Mouse (Mus musculus): ENCODE measurements around the gene Dcst1.

The Dcst1 gene

DNA sequence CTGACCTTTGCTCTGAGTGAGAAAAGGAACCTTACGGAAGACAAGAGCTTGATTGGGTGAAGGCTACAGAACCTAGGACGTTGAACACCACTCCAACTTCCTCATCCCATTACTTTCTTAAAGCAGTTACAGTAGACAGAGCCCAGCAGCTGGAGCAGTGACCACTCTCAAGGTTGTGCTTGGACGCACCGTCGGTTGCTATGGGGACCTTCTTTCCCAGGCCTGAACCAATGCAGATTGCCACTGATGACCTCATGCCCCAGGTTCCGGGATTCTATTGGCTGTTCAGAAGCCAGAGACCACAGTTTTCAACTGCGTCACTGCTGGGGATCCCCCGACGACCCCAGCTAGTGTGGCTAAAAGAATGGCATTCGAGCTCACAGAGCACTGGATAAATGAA lies 34.1 kb downstream of the Dcst1 start:
- no peak for DNase-seq

- no peak for DNase-seq
Measured at GRCm38 (mm10) chr3:89330346-89330745, 34.7 kb downstream of the Dcst1 start.

GRCm38 (mm10) chr3:89328623-89329022 lies 36.4 kb downstream of the Dcst1 start:
- DNase-seq = no peak

GRCm38 (mm10) chr3:89327371-89327870 lies 37.6 kb downstream of the Dcst1 start:
- no peak for DNase-seq

DNA sequence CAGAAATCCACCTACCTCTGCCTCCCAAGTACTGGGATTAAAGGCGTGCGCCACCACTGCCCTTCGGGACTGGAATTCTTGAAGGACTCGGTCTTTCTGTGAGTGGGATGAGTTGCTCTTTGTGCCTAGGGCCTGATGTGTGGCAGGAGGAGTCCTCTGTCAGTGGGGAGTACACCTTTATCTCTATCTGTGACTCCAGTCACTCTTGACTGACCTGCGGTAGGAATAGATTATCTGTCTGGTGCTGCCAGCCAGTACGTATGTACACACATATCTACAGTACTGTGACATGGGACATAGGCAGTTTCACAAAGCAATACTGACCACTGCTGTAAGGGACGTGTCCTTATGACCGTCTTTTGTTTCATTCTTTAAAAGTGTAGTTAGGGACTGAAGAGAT lies 39.2 kb downstream of the Dcst1 start:
- no peak for DNase-seq

- no peak for DNase-seq
Measured at GRCm38 (mm10) chr3:89322514-89323165, 42.4 kb downstream of the Dcst1 start, which contains the start of gene Efna3. Efna3 (minus strand) TSS chr3:89322965.

DNA sequence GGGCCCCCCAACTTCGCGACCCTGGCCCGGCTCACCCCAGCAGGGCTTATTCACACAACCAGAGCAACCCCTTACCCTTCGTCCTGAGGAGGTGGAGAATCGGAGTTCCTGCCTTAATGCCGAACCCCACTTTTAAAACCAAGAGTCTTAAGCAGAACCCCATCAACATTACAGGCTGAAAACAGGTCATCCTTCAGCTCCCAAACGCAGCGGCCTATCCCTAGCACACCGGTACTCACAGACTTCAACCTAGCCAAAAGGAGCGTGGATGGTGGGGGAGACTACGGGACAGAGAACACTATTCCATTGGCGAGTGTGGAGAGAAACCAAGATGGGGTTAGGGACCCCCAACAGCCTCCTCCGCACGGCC lies 42.9 kb downstream of the Dcst1 start:
- no peak for DNase-seq

DNA sequence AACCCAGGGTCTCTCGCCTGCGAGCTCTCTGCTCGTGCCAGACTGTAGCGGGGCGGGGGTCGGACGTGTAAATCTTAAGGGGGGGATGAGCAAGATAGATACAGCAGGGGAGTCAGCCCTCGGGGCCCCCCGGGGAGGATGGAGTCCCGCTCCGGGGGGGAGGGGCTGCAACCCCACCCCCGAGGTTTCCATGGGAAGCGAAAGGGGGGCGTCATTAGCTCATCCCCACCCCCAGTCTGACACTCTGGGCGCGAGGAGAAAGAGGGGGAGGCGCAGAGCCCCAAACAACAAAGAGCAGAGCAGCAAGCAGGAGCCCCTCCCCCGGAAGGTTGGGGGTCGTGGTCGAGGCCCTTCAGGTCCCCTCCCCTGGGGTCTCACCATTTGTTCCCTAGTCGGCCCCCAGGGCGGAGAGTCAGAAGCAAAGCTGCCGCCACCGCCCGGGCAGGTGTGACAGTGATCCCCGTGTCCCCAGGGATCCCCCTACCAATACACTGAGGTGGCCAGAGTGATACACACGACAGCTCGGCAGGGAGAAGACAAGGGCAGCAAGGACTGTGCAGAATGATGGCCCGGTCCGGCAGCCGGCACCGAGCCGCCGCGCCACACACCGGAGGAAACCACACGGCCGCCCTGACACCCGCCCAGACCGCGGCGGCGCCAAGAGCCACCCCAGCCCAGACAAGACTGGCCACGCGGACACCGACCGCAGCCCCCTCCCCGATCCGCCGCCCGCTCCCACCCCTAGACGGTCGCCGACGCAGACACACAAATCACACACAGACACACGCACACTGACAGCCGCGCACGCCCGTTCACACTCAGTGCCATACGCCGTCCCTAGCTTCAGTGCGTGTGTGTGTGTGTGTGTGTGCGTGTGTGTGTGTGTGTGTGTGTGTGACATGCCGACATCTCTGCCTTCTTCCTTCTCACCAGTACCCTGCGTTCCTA lies 43.6 kb downstream of the Dcst1 start:
- DNase-seq = peak; percentile 34

DNA sequence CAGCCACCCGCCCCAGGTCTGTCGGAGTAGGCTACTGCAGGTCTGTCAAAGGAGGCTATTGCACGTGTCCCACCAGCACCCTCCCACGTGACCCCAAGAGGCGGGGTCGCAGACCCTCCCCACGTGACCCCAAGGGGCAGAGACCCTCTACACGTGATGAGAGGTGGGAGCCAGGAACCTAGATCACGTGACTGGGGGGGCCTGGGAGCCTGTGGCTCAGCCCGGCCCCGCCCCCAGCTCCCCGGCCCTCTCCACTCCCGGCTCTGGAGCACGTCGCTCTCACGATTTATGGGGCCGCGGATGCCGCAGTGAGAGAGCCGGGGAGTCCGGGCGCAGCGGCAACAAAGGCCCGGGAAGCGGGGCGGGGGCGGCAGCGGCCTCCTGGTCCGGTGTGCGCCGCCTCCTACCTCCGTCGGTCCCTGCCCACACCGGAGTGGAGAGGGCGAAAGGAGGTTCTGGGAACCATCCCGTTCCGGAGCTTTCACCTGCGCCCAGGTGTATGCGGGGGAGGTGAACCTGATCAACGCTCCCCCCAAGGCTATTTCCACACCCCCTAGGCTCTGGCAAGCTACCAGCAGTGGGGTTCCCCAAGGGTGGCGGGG lies 44.4 kb downstream of the Dcst1 start:
- DNase-seq = peak; percentile 31

GRCm38 (mm10) chr3:89319591-89320350 lies 45.3 kb downstream of the Dcst1 start:
- no peak for DNase-seq

- no peak for DNase-seq
Measured at GRCm38 (mm10) chr3:89318971-89319590, 46.0 kb downstream of the Dcst1 start.

- no peak for DNase-seq
Measured at GRCm38 (mm10) chr3:89318316-89318715, 46.7 kb downstream of the Dcst1 start.

GRCm38 (mm10) chr3:89317246-89317645 lies 47.8 kb downstream of the Dcst1 start:
- DNase-seq = no peak

GRCm38 (mm10) chr3:89316833-89317232 lies 48.2 kb downstream of the Dcst1 start:
- DNase-seq = peak; percentile 79

DNA sequence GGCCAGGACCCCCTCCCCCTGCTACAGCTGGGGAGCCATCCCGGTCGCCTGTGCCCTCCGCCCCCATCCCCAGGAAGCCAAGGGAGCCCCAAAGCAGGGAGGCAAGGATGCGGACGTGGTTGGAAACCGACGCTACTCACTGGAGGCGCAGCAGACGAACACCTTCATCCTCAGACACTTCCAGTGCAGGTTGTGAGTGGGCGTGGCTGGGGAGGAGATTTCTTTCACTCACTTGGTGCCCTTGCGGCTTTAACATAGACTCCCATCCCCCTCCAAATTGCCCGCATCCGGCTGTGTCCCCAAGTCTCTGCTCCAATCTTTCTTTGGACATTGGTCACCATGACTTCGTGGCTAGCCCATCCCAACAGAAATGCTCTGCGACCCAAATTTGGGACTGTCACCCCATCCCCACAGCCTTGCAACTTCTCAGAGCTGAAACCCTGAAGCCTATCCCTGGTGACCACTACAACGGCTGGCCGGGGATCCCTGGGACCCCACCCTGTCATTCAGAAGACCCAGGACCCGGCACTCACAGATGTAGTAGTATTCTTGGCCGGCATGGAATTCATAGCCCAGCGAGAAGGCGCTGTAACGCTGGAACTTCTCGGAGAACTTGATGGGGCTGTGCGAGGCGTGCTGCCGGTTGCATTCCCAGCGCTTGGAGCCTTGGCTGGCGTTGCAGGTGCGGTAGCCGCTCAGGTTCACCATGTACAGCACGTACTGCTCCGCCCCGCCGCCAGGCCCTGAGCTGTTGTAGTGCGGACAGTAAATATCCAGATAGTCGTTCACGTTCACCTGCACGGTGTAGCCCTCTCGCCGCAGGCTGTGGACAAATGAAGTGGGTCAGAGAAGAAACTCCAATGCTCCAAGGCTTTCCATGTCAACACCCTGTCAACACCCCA lies 48.9 kb downstream of the Dcst1 start:
- DNase-seq = peak; percentile 36

DNA sequence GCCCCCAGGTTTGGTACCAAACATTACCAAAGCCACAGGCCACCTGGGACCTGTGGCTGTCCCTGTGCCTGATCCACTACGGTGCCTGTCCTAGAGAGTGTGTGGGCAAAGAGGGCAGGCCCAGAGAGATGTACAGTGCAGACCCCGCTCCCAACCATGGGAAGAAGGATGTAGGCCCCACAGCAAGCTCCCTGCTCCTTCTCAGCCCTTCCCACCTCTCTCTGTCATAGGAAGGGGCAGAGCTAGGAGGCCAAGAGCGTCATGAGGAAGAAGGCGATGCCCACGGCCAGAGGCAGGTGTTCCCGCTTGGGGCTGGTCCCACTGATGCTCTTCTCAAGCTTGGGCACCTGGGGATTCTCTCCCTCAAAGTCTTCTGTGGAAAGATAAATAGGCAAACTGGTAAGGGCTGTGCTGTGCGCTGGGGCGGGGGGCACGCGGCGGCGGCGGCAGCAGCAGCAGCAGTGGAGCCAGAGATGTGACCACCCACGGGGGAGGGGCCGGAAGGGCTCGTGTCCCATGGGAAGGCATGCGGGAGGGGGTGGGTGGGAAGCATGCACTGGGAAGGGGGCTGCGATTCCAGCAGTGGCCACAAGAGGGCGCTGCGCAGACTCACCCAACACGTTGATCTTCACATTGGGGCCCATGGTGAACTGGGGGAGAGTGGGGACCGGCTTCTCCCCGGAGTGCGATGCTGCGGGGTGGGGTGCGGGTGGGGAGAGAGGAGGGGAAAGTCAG lies 49.7 kb downstream of the Dcst1 start:
- peak; percentile 52 for DNase-seq

- DNase-seq = peak; percentile 31
Measured at GRCm38 (mm10) chr3:89314791-89315190, 50.3 kb downstream of the Dcst1 start.

DNA sequence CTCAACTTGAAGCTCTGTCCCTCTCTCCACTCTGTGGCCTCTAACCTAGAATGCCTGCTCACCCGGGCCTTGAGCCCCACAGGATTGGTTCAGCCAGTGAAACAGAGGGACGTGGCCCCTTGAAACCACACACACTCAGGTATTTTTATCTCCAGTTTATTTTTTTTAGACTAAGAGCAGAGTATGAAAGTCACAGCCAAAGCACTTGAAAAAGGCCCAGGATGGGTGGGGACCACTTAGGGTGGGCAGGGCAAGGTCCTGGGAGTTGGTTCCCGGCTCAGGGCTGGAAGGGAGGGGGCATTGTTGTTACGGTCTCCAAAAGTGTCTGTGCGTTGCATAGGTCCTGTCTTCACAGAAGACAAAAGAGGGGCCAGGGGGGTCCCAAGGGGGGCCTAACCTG lies 50.7 kb downstream of the Dcst1 start:
- no peak for DNase-seq

DNA sequence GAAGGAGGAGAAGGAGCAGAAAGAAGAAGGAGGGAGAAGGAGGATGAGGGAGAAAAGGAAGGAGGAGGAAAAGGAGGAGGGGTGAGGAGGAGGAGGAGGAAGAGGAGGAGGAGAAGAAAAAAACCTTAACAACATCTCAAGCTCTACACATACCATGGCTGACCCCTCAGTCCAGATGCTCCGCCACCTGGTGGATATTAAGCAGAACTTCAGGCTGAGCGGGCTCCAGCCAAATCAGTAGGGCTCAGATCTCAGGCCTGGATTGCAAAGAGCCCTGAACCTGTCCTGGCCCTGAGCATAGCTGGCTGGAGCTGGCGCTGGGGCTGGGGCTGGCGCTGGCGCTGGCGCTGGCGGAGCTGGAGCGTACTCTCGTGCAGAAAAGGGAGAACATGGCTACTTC lies 57.0 kb downstream of the Dcst1 start:
- DNase-seq = peak; percentile 59

DNA sequence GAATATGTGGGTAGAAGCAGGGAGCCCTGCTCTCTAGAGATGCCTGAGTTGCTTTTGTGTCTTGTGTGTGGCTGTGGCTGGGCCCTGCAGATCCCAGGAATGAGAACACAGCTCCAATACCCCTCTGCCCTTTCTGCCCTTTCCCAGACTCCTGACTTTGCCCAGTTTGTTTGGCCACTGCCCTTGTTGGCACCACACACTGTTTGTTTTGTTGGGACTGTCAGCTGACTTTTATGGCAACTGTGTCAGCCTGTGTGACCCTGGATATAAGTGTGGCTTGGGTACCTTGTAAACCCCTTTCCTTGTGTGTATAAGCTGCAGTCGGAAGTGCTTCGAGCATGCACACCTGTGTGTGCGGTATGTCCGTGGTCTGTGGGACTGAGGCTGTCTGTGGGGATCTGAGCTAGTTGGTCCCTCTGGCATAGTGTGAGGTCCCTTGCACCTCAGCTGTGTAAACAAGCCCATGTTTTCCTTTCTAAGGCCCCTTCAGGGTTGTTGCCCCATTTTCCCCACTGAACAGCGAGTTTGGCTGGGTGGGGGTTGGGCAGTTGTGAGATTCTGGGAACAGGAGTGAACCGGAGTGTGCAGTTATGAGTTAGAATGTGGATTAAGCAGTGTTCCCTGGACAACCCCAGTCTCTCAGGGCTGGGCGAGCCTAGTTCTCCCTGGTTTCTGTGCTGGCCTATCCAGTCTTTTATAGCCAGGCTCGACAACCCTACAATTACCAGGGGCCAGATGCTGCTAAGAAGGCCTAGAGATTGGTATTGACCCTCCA lies 59.3 kb downstream of the Dcst1 start:
- DNase-seq = no peak

Measured in cerebellum, adult 9-11 months (tissue).